Mouse (Mus musculus) heart, embryonic 13.5 days (tissue): ENCODE results near the gene Plekhm2. TPM values are rescaled to one million over a fixed set of nuclear protein-coding genes. Genes with fewer than 3 reads are reported as not detected.

Source experiments
- ATAC-seq: fragments of 200-750 bp; cut with Nextera tagmentation; 2 replicates; pipeline ENCODE4 v1.8.0; 2017; ENCODE audit warnings: moderate TSS enrichment; ENCODE audit not compliant: insufficient number of reproducible peaks, low FRiP score, low TSS enrichment; ENCODE audit errors: extremely low read depth
- H3K27ac ChIP-seq: fragments of 300-500 bp; sonication (generic); replicated peaks from 2 replicates; pipeline ENCODE4 v1.5.1; 2015; ENCODE audit warnings: moderate library complexity, mild to moderate bottlenecking, inconsistent platforms
- H3K27me3 ChIP-seq: fragments of 300-500 bp; sonication (generic); replicated peaks from 2 replicates; pipeline ENCODE4 v1.6.1; 2015; ENCODE audit warnings: mild to moderate bottlenecking, inconsistent platforms
- H3K36me3 ChIP-seq: fragments of 300-500 bp; sonication (generic); 2 replicates; pipeline ENCODE4 v1.6.1; 2015; ENCODE audit warnings: mild to moderate bottlenecking, inconsistent platforms
- H3K4me1 ChIP-seq: fragments of 300-500 bp; sonication (generic); 2 replicates; pipeline ENCODE4 v1.6.1; 2015; ENCODE audit warnings: inconsistent platforms
- H3K4me2 ChIP-seq: fragments of 300-500 bp; sonication (generic); 2 replicates; pipeline ENCODE4 v1.6.1; 2015; ENCODE audit warnings: inconsistent platforms, mild to moderate bottlenecking, moderate library complexity
- H3K4me3 ChIP-seq: fragments of 300-500 bp; sonication (generic); 2 replicates; pipeline ENCODE4 v1.5.1; 2015; ENCODE audit warnings: moderate library complexity, mild to moderate bottlenecking, inconsistent platforms
- H3K9ac ChIP-seq: fragments of 300-500 bp; sonication (generic); 2 replicates; pipeline ENCODE4 v1.6.1; 2015; ENCODE audit warnings: inconsistent platforms, mild to moderate bottlenecking, moderate library complexity
- H3K9me3 ChIP-seq: fragments of 300-500 bp; sonication (generic); 2 replicates; pipeline ENCODE4 v1.6.1; 2016; ENCODE audit warnings: inconsistent platforms
- WGBS: fragments of 180-500 bp; shearing (Covaris S2); methylation state at CpG from one replicate; pipeline ENCODE4 v1.1.7; 2015; ENCODE audit warnings: mixed read lengths; 5-methylcytosine and 5-hydroxymethylcytosine counted together
- polyA plus RNA-seq: library from polyadenylated mRNA; unstranded; fragments of >200 nt; fragmentation: Nextera tagmentation; extraction: Ambion mirVana; gene quantifications from 2 replicates; pipeline ENCODE4 v1.2.1, GENCODE M21; 2015

Plekhm2 gene
- polyA plus RNA-seq, 1 experiment from 2014 or later, result 4.9 TPM

- peak overlapping the region; percentile 67 for H3K27ac ChIP-seq
Measured at GRCm38 (mm10) chr4:141682706-141683230, 18.1 kb upstream of the Plekhm2 start.

GRCm38 (mm10) chr4:141681767-141682166 lies 17.1 kb upstream of the Plekhm2 start:
- Histone ChIP-seq H3K4me2 (no peak overlapping the region), H3K9ac (peak overlapping the region; percentile 21), H3K4me1 (peaks cover 59% of the 10 kb centered on the region), H3K27ac (peak overlapping the region; percentile 45; the same call in 1 of the 2 replicates), H3K9me3 (no peaks in the 10 kb centered on the region), H3K36me3 (peaks cover 47% of the 10 kb centered on the region), H3K27me3 (no peaks in the 10 kb centered on the region), H3K4me3 (no peak overlapping the region)
- ATAC-seq, result no peak
- 53% methylated on average over 7 of the region's 7 CpGs for WGBS

More at GRCm38 (mm10) chr4:141682706-141683230, 18.1 kb upstream of the Plekhm2 start:
- H3K9ac ChIP-seq, result peak overlapping the region; percentile 47
- H3K4me2 ChIP-seq, result no peak overlapping the region
- H3K27me3 ChIP-seq, result no peaks in the 10 kb centered on the region
- no peaks in the 10 kb centered on the region for H3K9me3 ChIP-seq
- ATAC-seq, result no peak
- peaks cover 48% of the 10 kb centered on the region for H3K36me3 ChIP-seq
- no peak overlapping the region for H3K4me3 ChIP-seq
- peaks cover 59% of the 10 kb centered on the region for H3K4me1 ChIP-seq
- 55% methylated on average over 12 of the region's 12 CpGs for WGBS

GRCm38 (mm10) chr4:141680892-141681291 lies 16.2 kb upstream of the Plekhm2 start:
- no peak for ATAC-seq
- 26% methylated on average over 12 of the region's 12 CpGs for WGBS

DNA sequence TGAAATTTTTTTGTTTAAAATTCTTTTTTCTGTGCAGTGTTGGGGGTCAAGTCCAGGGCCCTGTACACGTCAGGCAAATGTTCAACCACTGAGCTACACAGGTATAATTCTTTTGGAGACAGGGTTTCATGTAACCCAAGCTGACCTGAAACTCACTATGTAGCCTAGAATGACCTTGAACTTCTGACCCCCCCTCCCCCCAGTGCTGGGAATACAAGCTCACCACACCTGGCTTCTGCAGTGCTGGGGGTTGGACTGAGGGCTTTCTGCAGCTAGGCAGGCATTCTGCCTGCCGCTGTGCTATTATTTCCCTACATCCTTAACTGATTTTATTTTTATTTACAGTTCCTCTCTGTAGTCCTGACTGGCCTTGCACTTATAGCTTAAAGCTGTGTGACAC lies 14.3 kb upstream of the Plekhm2 start:
- H3K9me3 ChIP-seq, result no peaks in the 10 kb centered on the region
- 88% methylated on average over 2 of the region's 2 CpGs for WGBS
- H3K9ac ChIP-seq, result no peak overlapping the region
- no peak overlapping the region for H3K4me3 ChIP-seq
- peaks cover 20% of the 10 kb centered on the region for H3K36me3 ChIP-seq
- H3K27me3 ChIP-seq, result no peaks in the 10 kb centered on the region
- ATAC-seq, result no peak
- H3K27ac ChIP-seq, result no peak overlapping the region
- H3K4me1 ChIP-seq, result peaks cover 54% of the 10 kb centered on the region
- no peak overlapping the region for H3K4me2 ChIP-seq

More at GRCm38 (mm10) chr4:141680892-141681291, 16.2 kb upstream of the Plekhm2 start:
- H3K4me1 ChIP-seq, result peaks cover 66% of the 10 kb centered on the region
- no peak overlapping the region for H3K9ac ChIP-seq
- peaks cover 38% of the 10 kb centered on the region for H3K36me3 ChIP-seq
- no peaks in the 10 kb centered on the region for H3K27me3 ChIP-seq
- H3K4me2 ChIP-seq, result no peak overlapping the region
- H3K9me3 ChIP-seq, result no peaks in the 10 kb centered on the region
- peak overlapping the region; percentile 37; the same call in 1 of the 2 replicates for H3K27ac ChIP-seq
- H3K4me3 ChIP-seq, result no peak overlapping the region

DNA sequence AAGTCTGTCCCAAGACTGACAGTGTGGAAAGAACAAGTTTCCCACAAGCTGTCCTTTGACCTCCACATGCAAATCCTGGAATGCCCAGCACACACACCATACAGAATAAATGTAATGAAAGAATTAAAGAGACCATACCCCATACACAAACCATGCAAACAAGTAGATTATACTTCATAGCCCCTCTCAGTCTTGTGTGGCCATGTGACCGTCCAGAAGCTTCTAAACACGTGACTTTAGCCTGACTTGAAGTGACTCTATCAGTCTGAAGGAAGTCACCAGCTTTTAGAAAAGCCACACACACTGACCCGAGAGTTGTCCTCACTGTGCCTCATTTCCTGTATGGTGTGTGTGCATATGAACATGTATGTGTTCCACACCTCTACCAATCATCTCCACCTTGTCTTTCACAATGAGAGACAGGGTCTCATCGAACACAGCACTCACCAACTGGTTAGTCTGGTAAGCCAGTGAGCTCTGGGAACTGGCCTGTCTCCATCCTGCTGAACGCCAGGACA lies 11.8 kb upstream of the Plekhm2 start:
- H3K36me3 ChIP-seq, result peaks cover 4% of the 10 kb centered on the region
- H3K4me3 ChIP-seq, result no peak overlapping the region
- no peak overlapping the region for H3K27ac ChIP-seq
- WGBS, result 63% methylated on average over 5 of the region's 5 CpGs
- H3K27me3 ChIP-seq, result no peaks in the 10 kb centered on the region
- H3K9me3 ChIP-seq, result no peaks in the 10 kb centered on the region
- H3K4me2 ChIP-seq, result no peak overlapping the region
- no peak overlapping the region for H3K9ac ChIP-seq
- peaks cover 29% of the 10 kb centered on the region for H3K4me1 ChIP-seq
- ATAC-seq, result no peak

DNA sequence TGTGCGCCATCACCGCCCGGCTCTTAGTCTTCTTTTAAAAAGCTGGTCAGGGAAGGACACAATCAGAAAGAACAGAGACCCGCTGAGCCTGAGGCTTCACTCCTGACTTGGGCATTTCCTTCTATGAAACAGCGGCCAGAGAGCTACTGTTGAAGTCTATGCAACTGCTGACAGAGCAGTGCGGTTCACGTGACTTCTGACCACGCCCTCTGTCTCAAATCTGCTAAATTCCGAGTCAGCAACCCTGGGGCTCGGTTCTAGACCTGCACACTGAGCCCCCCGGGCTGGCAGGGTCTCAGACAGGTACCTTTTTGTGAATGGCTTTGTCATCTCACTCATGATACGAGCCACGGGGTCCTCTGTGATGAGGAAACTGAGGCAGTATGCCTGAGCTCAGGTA lies 7.6 kb upstream of the Plekhm2 start:
- H3K36me3 ChIP-seq, result peaks cover 4% of the 10 kb centered on the region; the same call in 1 of the 2 replicates
- H3K9ac ChIP-seq, result no peak overlapping the region
- WGBS, result 70% methylated on average over 13 of the region's 13 CpGs
- H3K4me2 ChIP-seq, result no peak overlapping the region
- H3K9me3 ChIP-seq, result no peaks in the 10 kb centered on the region
- H3K4me3 ChIP-seq, result no peak overlapping the region
- no peak for ATAC-seq
- no peaks in the 10 kb centered on the region for H3K27me3 ChIP-seq
- no peak overlapping the region for H3K27ac ChIP-seq
- peaks cover 7% of the 10 kb centered on the region; the same call in 1 of the 2 replicates for H3K4me1 ChIP-seq

DNA sequence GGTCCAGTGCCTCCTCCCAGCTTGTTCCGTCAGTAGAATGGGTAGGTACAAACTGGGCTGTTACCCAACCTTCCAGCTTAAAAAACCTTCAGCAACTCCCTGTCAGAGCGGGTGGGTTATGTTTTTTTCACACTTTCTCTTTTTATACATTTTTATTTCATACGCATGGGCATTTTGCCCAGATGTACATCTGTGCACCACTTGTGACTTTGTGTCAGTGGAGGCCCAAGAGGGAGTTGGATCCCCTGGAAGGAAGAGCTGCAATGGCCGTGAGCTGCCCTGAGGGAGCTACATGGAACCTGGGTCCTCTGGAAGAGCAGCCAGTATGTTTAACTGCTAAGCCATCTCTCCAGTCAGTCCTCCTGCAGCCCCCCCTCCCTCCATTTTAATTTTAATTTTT lies 6.7 kb upstream of the Plekhm2 start:
- H3K4me1 ChIP-seq, result peaks cover 3% of the 10 kb centered on the region; the same call in 1 of the 2 replicates
- no peaks in the 10 kb centered on the region for H3K9me3 ChIP-seq
- no peaks in the 10 kb centered on the region for H3K36me3 ChIP-seq
- H3K4me2 ChIP-seq, result no peak overlapping the region
- 68% methylated on average over 4 of the region's 4 CpGs for WGBS
- no peak overlapping the region for H3K4me3 ChIP-seq
- no peak overlapping the region for H3K27ac ChIP-seq
- no peaks in the 10 kb centered on the region for H3K27me3 ChIP-seq
- H3K9ac ChIP-seq, result no peak overlapping the region
- ATAC-seq, result no peak

DNA sequence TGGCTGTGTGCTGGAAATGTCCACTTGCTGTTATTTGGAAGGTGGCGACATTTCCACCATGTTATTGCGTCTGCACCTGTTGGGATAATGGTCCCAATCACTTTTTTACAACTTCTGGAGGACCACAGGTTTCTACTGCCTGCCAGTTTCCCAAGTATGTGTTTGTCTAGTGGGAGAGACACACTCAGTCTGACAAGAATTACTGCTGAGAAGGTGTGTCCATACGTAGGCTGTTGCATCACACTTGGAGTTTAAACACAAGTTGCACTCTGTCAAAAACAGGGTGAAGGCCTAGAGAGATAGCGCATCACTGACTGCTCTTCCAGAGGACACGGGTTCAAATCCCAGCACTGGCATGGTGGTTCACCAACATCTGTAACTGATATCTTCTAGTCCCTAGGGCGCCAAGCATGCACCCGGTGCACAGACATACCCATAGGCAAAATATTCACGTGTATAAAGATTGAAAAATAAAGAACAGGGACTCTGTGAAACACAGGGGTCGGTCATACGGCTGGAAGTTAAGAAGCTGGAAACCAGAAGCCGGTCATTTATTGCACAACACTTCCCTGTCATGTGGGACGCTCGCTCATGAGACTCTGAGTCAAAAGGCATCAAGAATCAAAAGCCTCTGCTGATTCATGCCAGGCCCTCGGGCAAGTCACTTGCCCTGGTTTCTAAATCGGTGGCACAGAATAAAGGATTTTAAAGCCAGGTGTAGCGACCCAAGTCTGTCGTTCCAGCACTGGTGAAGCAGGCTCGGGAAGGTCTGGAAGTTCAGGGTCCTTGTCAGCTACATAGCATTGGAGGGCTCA lies 5.4 kb upstream of the Plekhm2 start:
- Histone ChIP-seq H3K27ac (no peak overlapping the region), H3K4me1 (peaks cover 2% of the 10 kb centered on the region), H3K4me3 (no peak overlapping the region), H3K9me3 (no peaks in the 10 kb centered on the region), H3K36me3 (no peaks in the 10 kb centered on the region), H3K9ac (no peak overlapping the region), H3K4me2 (no peak overlapping the region), H3K27me3 (no peaks in the 10 kb centered on the region)
- 83% methylated on average over 18 of the region's 18 CpGs for WGBS
- no peak for ATAC-seq

GRCm38 (mm10) chr4:141664011-141664745 lies 521 bp downstream of the Plekhm2 start:
- H3K9me3 ChIP-seq, result no peaks in the 10 kb centered on the region
- peaks cover 30% of the 10 kb centered on the region for H3K36me3 ChIP-seq
- peak overlapping the region; percentile 91 for H3K27ac ChIP-seq
- H3K4me3 ChIP-seq, result peak overlapping the region; percentile 95
- peak; percentile 70; the same call in 1 of the 2 replicates for ATAC-seq
- WGBS, result under 1% methylated on average over 58 of the region's 60 CpGs
- peak overlapping the region; percentile 98 for H3K9ac ChIP-seq
- peak overlapping the region; percentile 88 for H3K4me2 ChIP-seq
- H3K27me3 ChIP-seq, result no peaks in the 10 kb centered on the region
- peaks cover 21% of the 10 kb centered on the region for H3K4me1 ChIP-seq

GRCm38 (mm10) chr4:141663122-141663931 lies 1.4 kb downstream of the Plekhm2 start:
- WGBS, result 4% methylated on average over 40 of the region's 47 CpGs
- peak overlapping the region; percentile 98 for H3K9ac ChIP-seq
- H3K4me1 ChIP-seq, result peaks cover 29% of the 10 kb centered on the region
- H3K27me3 ChIP-seq, result no peaks in the 10 kb centered on the region
- H3K9me3 ChIP-seq, result no peaks in the 10 kb centered on the region
- H3K4me2 ChIP-seq, result peak overlapping the region; percentile 88
- peaks cover 37% of the 10 kb centered on the region for H3K36me3 ChIP-seq
- peak overlapping the region; percentile 91 for H3K27ac ChIP-seq
- peak; percentile 32; the same call in 1 of the 2 replicates for ATAC-seq
- peak overlapping the region; percentile 95 for H3K4me3 ChIP-seq
